Mouse (Mus musculus): Measurements from ENCODE around the gene Slamf7. TPM values are rescaled to one million over a fixed set of nuclear protein-coding genes. Genes with fewer than 3 reads are reported as not detected.
"Not testable (repeated sequence)": the region's sequence is repeated elsewhere in the genome, so short reads cannot be mapped to it uniquely, and the experiment has no call there.

The Slamf7 gene
- total and polyA plus RNA-seq, 2 experiments from 2014 or later = not detected

- 96% methylated on average over 1 of the region's 1 CpGs for WGBS
- Histone ChIP-seq H3K4me2 (ENCODE audit: low read depth, low read length) (no peak overlapping the region), H3K4me1 (ENCODE audit: insufficient read depth, low read length) (no peaks in the 10 kb centered on the region), H3K4me3 (ENCODE audit: low read length) (no peak overlapping the region), H3K9me3 (ENCODE audit: low read length) (no peaks in the 10 kb centered on the region), H3K27ac (no peak overlapping the region), H3K36me3 (ENCODE audit: insufficient read depth, low read length) (no peaks in the 10 kb centered on the region), H3K27me3 (ENCODE audit: insufficient read depth, low read length) (no peaks in the 10 kb centered on the region), H3K9ac (replicated peaks; ENCODE audit: low read length) (no peak overlapping the region)
- DNase-seq (ENCODE audit: low spot score) (no peak), ATAC-seq (no peak)
- TF ChIP-seq CTCF (IDR thresholded peaks at IDR 0.05; ENCODE audit: low read depth) = no peak
Measured at GRCm38 (mm10) chr1:171677721-171678120, 24.9 kb upstream of the Slamf7 start.

GRCm38 (mm10) chr1:171674467-171674866 lies 21.6 kb upstream of the Slamf7 start:
- WGBS = 84% methylated on average over 1 of the region's 1 CpGs
- H3K4me1 ChIP-seq (ENCODE audit: insufficient read depth, low read length) = no peaks in the 10 kb centered on the region
- H3K36me3 ChIP-seq (ENCODE audit: insufficient read depth, low read length) = no peaks in the 10 kb centered on the region
- H3K27ac ChIP-seq = no peak overlapping the region
- H3K4me2 ChIP-seq (ENCODE audit: low read depth, low read length) = no peak overlapping the region
- H3K9me3 ChIP-seq (ENCODE audit: low read length) = no peaks in the 10 kb centered on the region
- ATAC-seq = no peak
- TF ChIP-seq CTCF (IDR thresholded peaks at IDR 0.05; ENCODE audit: low read depth) = no peak
- H3K9ac ChIP-seq (replicated peaks; ENCODE audit: low read length) = no peak overlapping the region
- DNase-seq (ENCODE audit: low spot score) = no peak
- H3K27me3 ChIP-seq (ENCODE audit: insufficient read depth, low read length) = no peaks in the 10 kb centered on the region
- no peak overlapping the region for H3K4me3 ChIP-seq (ENCODE audit: low read length)

- H3K9ac ChIP-seq (replicated peaks; ENCODE audit: low read length) = no peak overlapping the region
- no peak for TF ChIP-seq CTCF (IDR thresholded peaks at IDR 0.05; ENCODE audit: low read depth)
- H3K27ac ChIP-seq = no peak overlapping the region
- no peaks in the 10 kb centered on the region for H3K9me3 ChIP-seq (ENCODE audit: low read length)
- no peak overlapping the region for H3K4me3 ChIP-seq (ENCODE audit: low read length)
- 45% methylated on average over 5 of the region's 5 CpGs for WGBS
- no peaks in the 10 kb centered on the region for H3K4me1 ChIP-seq (ENCODE audit: insufficient read depth, low read length)
- no peak overlapping the region for H3K4me2 ChIP-seq (ENCODE audit: low read depth, low read length)
- H3K27me3 ChIP-seq (ENCODE audit: insufficient read depth, low read length) = no peaks in the 10 kb centered on the region
- ATAC-seq = peak; percentile 78
- peak; percentile 75 for DNase-seq (ENCODE audit: low spot score)
- H3K36me3 ChIP-seq (ENCODE audit: insufficient read depth, low read length) = no peaks in the 10 kb centered on the region
Measured at GRCm38 (mm10) chr1:171672854-171673475, 20.1 kb upstream of the Slamf7 start.

DNA sequence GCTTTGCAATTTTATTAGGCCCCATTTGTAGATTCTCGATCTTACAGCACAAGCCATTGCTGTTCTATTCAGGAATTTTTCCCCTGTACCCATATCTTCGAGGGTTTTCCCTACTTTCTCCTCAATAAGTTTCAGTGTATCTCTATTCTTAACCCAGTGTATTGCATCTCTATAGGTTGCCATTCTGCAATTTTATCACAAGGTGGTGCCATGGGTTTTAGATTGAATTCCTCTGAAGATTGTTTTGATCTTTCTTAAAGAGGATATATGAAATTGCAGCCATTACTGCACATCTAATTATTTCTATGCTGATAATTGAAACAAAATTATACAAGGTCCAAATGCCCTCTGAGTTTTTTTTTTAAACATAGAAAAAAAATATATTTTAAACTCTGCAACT lies 19.6 kb upstream of the Slamf7 start:
- not testable (repeated sequence) for H3K36me3 ChIP-seq (ENCODE audit: insufficient read depth, low read length); H3K4me2 ChIP-seq (ENCODE audit: low read depth, low read length); ATAC-seq; H3K9me3 ChIP-seq (ENCODE audit: low read length); H3K9ac ChIP-seq (replicated peaks; ENCODE audit: low read length); H3K27ac ChIP-seq; H3K4me3 ChIP-seq (ENCODE audit: low read length); H3K4me1 ChIP-seq (ENCODE audit: insufficient read depth, low read length); H3K27me3 ChIP-seq (ENCODE audit: insufficient read depth, low read length)
- peak; percentile 44 for TF ChIP-seq CTCF (IDR thresholded peaks at IDR 0.05; ENCODE audit: low read depth)
- WGBS = 98% methylated on average over 2 of the region's 2 CpGs
- peak; percentile 46 for DNase-seq (ENCODE audit: low spot score)

- ATAC-seq (no peak), DNase-seq (ENCODE audit: low spot score) (no peak)
- H3K27me3 ChIP-seq (ENCODE audit: insufficient read depth, low read length) = no peaks in the 10 kb centered on the region
- no peak overlapping the region for H3K4me3 ChIP-seq (ENCODE audit: low read length)
- H3K4me1 ChIP-seq (ENCODE audit: insufficient read depth, low read length) = no peaks in the 10 kb centered on the region
- no peaks in the 10 kb centered on the region for H3K36me3 ChIP-seq (ENCODE audit: insufficient read depth, low read length)
- no peak overlapping the region for H3K27ac ChIP-seq
- TF ChIP-seq CTCF (IDR thresholded peaks at IDR 0.05; ENCODE audit: low read depth) = no peak
- WGBS = 83% methylated on average over 1 of the region's 1 CpGs
- H3K9me3 ChIP-seq (ENCODE audit: low read length) = no peaks in the 10 kb centered on the region
- no peak overlapping the region for H3K4me2 ChIP-seq (ENCODE audit: low read depth, low read length)
- H3K9ac ChIP-seq (replicated peaks; ENCODE audit: low read length) = no peak overlapping the region
Measured at GRCm38 (mm10) chr1:171667160-171667559, 14.3 kb upstream of the Slamf7 start.

- Histone ChIP-seq H3K36me3 (ENCODE audit: insufficient read depth, low read length) (no peaks in the 10 kb centered on the region), H3K4me3 (ENCODE audit: low read length) (no peak overlapping the region), H3K4me2 (ENCODE audit: low read depth, low read length) (no peak overlapping the region), H3K9ac (replicated peaks; ENCODE audit: low read length) (no peak overlapping the region), H3K27ac (no peak overlapping the region), H3K27me3 (ENCODE audit: insufficient read depth, low read length) (no peaks in the 10 kb centered on the region), H3K9me3 (ENCODE audit: low read length) (no peaks in the 10 kb centered on the region), H3K4me1 (ENCODE audit: insufficient read depth, low read length) (no peaks in the 10 kb centered on the region)
- WGBS = 83% methylated on average over 6 of the region's 6 CpGs
- DNase-seq (ENCODE audit: low spot score) = no peak
- ATAC-seq = no peak
- no peak for TF ChIP-seq CTCF (IDR thresholded peaks at IDR 0.05; ENCODE audit: low read depth)
Measured at GRCm38 (mm10) chr1:171666350-171666749, 13.5 kb upstream of the Slamf7 start.

GRCm38 (mm10) chr1:171663757-171664156 lies 10.9 kb upstream of the Slamf7 start:
- 82% methylated on average over 2 of the region's 2 CpGs for WGBS
- no peak for TF ChIP-seq CTCF (IDR thresholded peaks at IDR 0.05; ENCODE audit: low read depth)
- Histone ChIP-seq H3K4me1 (ENCODE audit: insufficient read depth, low read length) (no peaks in the 10 kb centered on the region), H3K9ac (replicated peaks; ENCODE audit: low read length) (no peak overlapping the region), H3K4me2 (ENCODE audit: low read depth, low read length) (no peak overlapping the region), H3K36me3 (ENCODE audit: insufficient read depth, low read length) (no peaks in the 10 kb centered on the region), H3K27ac (no peak overlapping the region), H3K9me3 (ENCODE audit: low read length) (no peaks in the 10 kb centered on the region), H3K4me3 (ENCODE audit: low read length) (no peak overlapping the region), H3K27me3 (ENCODE audit: insufficient read depth, low read length) (no peaks in the 10 kb centered on the region)
- ATAC-seq = no peak
- no peak for DNase-seq (ENCODE audit: low spot score)

Measured in hindbrain, postnatal 0 days (tissue).